Mouse (Mus musculus) c-Kit-positive CD71-positive TER-119-positive erythroid progenitor cells, embryonic 14.5 days (primary cell): ENCODE data around the gene Slc15a5.
"Not testable (repeated sequence)": the region's sequence is repeated elsewhere in the genome, so short reads cannot be mapped to it uniquely, and the experiment has no call there.

ENCODE experiments used
- DNase-seq: peaks from one replicate; pipeline ENCODE4 v3.0.0-alpha.2; 2013; ENCODE audit warnings: low spot score

Slc15a5 gene

GRCm38 (mm10) chr6:138079816-138080215 lies at the start of gene Slc15a5:
Gene Slc15a5, minus strand, starts transcription at chr6:138079916.
- DNase-seq = no peak

GRCm38 (mm10) chr6:138128392-138129335 lies 48.9 kb upstream of the Slc15a5 start:
- DNase-seq = no peak

- DNase-seq = no peak
Observed at GRCm38 (mm10) chr6:138117496-138117895, 37.8 kb upstream of the Slc15a5 start.

GRCm38 (mm10) chr6:138104559-138104958 lies 24.8 kb upstream of the Slc15a5 start:
- DNase-seq = no peak

- DNase-seq = no peak
Observed at GRCm38 (mm10) chr6:138102940-138103339, 23.2 kb upstream of the Slc15a5 start.

- no peak for DNase-seq
Observed at GRCm38 (mm10) chr6:138101843-138102242, 22.1 kb upstream of the Slc15a5 start.

- DNase-seq = no peak
Observed at GRCm38 (mm10) chr6:138099646-138100045, 19.9 kb upstream of the Slc15a5 start.

GRCm38 (mm10) chr6:138095060-138095459 lies 15.3 kb upstream of the Slc15a5 start:
- no peak for DNase-seq

GRCm38 (mm10) chr6:138092432-138092831 lies 12.7 kb upstream of the Slc15a5 start:
- DNase-seq = no peak

- no peak for DNase-seq
Observed at GRCm38 (mm10) chr6:138089084-138089483, 9.4 kb upstream of the Slc15a5 start.

- DNase-seq = not testable (repeated sequence)
Observed at GRCm38 (mm10) chr6:138086421-138086820, 6.7 kb upstream of the Slc15a5 start.

- no peak for DNase-seq
Observed at GRCm38 (mm10) chr6:138080778-138081549, 1.2 kb upstream of the Slc15a5 start.

GRCm38 (mm10) chr6:138077681-138078439 lies 1.9 kb downstream of the Slc15a5 start:
- no peak for DNase-seq

GRCm38 (mm10) chr6:138075723-138076122 lies 4.0 kb downstream of the Slc15a5 start:
- DNase-seq = no peak

GRCm38 (mm10) chr6:138073540-138073939 lies 6.2 kb downstream of the Slc15a5 start:
- no peak for DNase-seq

GRCm38 (mm10) chr6:138072963-138073339 lies 6.8 kb downstream of the Slc15a5 start:
- no peak for DNase-seq

GRCm38 (mm10) chr6:138072110-138072962 lies 7.4 kb downstream of the Slc15a5 start:
- no peak for DNase-seq

GRCm38 (mm10) chr6:138071505-138072107 lies 8.1 kb downstream of the Slc15a5 start:
- DNase-seq = no peak

- no peak for DNase-seq
Observed at GRCm38 (mm10) chr6:138070720-138071504, 8.8 kb downstream of the Slc15a5 start.

- no peak for DNase-seq
Observed at GRCm38 (mm10) chr6:138069921-138070320, 9.8 kb downstream of the Slc15a5 start.
